Mouse (Mus musculus) forebrain, embryonic 12.5 days (tissue): Measurements from ENCODE around the gene Ift88. TPM values are rescaled to one million over a fixed set of nuclear protein-coding genes. Genes with fewer than 3 reads are reported as not detected.

Experiments
- ATAC-seq: fragments of 200-750 bp; cut with Nextera tagmentation; 2 replicates; pipeline ENCODE4 v1.8.0; 2017; ENCODE audit warnings: moderate TSS enrichment; ENCODE audit not compliant: low FRiP score
- H3K27ac ChIP-seq: fragments of 300-500 bp; sonication (generic); 2 replicates; pipeline ENCODE4 v1.5.1; 2016; ENCODE audit warnings: mild to moderate bottlenecking
- H3K27me3 ChIP-seq: fragments of 300-500 bp; sonication (generic); 2 replicates; pipeline ENCODE4 v1.6.1; 2016; ENCODE audit warnings: mild to moderate bottlenecking
- H3K36me3 ChIP-seq: fragments of 300-500 bp; sonication (generic); replicated peaks from 2 replicates; pipeline ENCODE4 v1.6.1; 2016; ENCODE audit warnings: mild to moderate bottlenecking
- H3K4me1 ChIP-seq: fragments of 300-500 bp; sonication (generic); 2 replicates; pipeline ENCODE4 v1.6.1; 2016
- H3K4me2 ChIP-seq: fragments of 300-500 bp; sonication (generic); 2 replicates; pipeline ENCODE4 v1.6.1; 2016; ENCODE audit warnings: mild to moderate bottlenecking, moderate library complexity
- H3K4me3 ChIP-seq: fragments of 300-500 bp; sonication (generic); replicated peaks from 2 replicates; pipeline ENCODE4 v1.5.1; 2016; ENCODE audit warnings: mild to moderate bottlenecking
- H3K9ac ChIP-seq: fragments of 300-500 bp; sonication (generic); 2 replicates; pipeline ENCODE4 v1.6.1; 2016; ENCODE audit warnings: mild to moderate bottlenecking
- H3K9me3 ChIP-seq: fragments of 300-500 bp; sonication (generic); 2 replicates; pipeline ENCODE4 v1.6.1; 2016
- WGBS: fragments of 180-500 bp; shearing (Covaris S2); methylation state at CpG from one replicate; pipeline ENCODE4 v1.1.7; 2016; 5-methylcytosine and 5-hydroxymethylcytosine counted together
- polyA plus RNA-seq: library from polyadenylated mRNA; unstranded; fragments of >200 nt; fragmentation: Nextera tagmentation; extraction: Ambion mirVana; gene quantifications from 2 replicates; pipeline ENCODE4 v1.2.1, GENCODE M21; 2016

The Ift88 gene
- polyA plus RNA-seq, 1 experiment from 2014 or later = 16.4 TPM

DNA sequence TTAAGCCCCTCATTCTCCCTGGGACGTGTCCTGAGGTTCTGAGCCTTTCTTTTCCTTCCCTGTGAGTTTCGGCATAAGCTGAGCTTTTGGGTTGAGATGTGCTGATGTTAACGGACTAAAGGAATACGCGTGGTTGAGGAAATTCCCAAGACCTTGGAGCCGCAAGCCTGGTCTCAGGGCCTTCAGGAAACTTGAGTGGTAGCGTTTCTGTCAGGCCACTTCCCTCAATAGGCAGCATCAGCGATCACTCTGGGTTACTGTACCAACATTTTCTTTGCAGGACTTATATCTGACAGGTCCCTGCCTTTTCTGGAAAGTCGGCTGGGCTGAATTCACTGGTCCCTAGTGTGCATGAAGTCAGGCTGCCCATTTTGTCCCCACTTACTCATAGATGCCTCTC, 113.0 kb downstream of the Ift88 start:
- H3K9me3 ChIP-seq = no peaks in the 10 kb centered on the region
- H3K36me3 ChIP-seq = no peaks in the 10 kb centered on the region
- peaks cover 57% of the 10 kb centered on the region for H3K27me3 ChIP-seq
- H3K27ac ChIP-seq = no peak overlapping the region
- H3K4me1 ChIP-seq = peaks cover 31% of the 10 kb centered on the region
- 0 out of 2 replicates have a peak overlapping the region, but pooled peaks have one; percentile 19 for H3K4me2 ChIP-seq
- ATAC-seq = no peak
- WGBS = 31% methylated on average over 9 of the region's 9 CpGs
- H3K4me3 ChIP-seq = no peak overlapping the region
- no peak overlapping the region for H3K9ac ChIP-seq

DNA sequence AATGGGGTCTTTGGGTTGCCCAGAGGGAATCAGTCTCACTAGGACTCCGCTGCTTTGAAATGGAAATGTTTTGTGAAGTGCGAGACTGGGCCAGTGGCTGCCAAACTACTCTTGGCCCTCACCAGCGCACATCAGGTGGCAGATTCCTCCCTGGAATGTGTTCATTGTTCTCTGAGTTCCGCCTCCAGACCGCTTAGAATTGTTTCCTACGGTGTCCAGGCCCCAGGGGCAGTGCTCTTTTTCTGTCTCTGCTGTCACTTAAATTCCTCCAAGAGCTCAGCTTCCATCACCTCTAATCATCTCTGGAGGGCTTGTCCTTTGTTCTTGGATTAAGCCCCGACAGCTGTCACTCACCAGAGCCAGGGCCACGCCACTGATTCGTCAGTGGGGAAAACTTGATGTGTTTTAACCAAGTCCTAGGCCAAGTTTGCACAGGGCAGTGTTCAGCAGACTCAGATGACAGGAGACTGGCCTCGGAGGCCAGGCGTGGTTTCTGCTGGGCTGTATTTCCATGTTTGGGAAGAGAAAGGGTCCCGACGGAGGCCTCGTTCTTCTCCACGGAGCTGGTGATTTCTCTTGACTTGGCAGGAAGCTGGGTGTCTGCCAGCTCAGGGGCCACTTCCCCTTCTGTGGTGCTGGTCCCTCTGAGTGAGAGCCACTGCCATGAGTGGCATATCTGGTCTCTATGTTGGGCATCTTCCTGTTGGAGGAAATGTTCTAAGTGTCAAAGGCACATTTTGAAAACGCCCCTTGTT, 113.6 kb downstream of the Ift88 start:
- no peak for ATAC-seq
- H3K27me3 ChIP-seq = peaks cover 61% of the 10 kb centered on the region
- peaks cover 34% of the 10 kb centered on the region for H3K4me1 ChIP-seq
- peak overlapping the region; percentile 19; the same call in 1 of the 2 replicates for H3K4me2 ChIP-seq
- no peaks in the 10 kb centered on the region for H3K9me3 ChIP-seq
- H3K4me3 ChIP-seq = no peak overlapping the region
- H3K27ac ChIP-seq = no peak overlapping the region
- no peak overlapping the region for H3K9ac ChIP-seq
- H3K36me3 ChIP-seq = no peaks in the 10 kb centered on the region
- 5% methylated on average over 16 of the region's 16 CpGs for WGBS

DNA sequence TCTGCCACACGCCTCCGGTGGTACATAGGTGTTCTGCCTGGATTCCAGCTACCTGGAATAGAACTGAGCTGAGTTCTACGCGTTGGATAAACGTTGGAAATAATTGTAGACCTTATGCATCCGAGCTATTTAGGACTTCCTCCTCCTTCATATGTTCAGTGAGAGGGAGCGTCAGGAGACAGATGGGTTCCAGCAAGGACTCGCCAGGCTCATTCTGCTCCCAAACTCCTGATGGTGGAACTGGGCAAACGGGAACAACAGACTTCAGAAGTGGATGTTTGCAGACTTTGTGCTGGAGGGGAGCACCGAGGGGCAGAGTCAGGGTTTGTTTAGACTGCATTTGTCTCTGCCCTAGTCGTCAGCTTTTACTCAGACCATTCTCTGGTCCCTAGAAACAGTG, 116.8 kb downstream of the Ift88 start:
- Histone ChIP-seq H3K4me3 (no peak overlapping the region), H3K4me2 (no peak overlapping the region), H3K36me3 (no peaks in the 10 kb centered on the region), H3K4me1 (peaks cover 19% of the 10 kb centered on the region), H3K27ac (no peak overlapping the region), H3K9me3 (no peaks in the 10 kb centered on the region), H3K9ac (no peak overlapping the region), H3K27me3 (peaks cover 37% of the 10 kb centered on the region)
- WGBS = 87% methylated on average over 11 of the region's 11 CpGs
- ATAC-seq = no peak

DNA sequence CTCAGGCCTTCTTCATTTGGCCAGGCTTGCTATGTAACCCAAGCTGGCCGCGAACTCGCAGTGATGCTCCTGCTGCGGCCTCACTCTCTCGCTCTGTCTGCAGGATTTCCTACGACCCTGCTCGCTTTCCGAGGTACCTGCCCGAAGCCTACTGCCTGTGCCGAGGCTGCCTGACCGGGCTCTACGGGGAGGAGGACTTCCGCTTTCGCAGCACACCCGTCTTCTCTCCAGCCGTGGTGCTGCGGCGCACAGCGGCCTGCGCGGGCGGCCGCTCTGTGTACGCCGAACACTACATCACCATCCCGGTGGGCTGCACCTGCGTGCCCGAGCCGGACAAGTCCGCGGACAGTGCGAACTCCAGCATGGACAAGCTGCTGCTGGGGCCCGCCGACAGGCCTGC, 118.4 kb downstream of the Ift88 start:
- H3K4me3 ChIP-seq = peak overlapping the region; percentile 14

DNA sequence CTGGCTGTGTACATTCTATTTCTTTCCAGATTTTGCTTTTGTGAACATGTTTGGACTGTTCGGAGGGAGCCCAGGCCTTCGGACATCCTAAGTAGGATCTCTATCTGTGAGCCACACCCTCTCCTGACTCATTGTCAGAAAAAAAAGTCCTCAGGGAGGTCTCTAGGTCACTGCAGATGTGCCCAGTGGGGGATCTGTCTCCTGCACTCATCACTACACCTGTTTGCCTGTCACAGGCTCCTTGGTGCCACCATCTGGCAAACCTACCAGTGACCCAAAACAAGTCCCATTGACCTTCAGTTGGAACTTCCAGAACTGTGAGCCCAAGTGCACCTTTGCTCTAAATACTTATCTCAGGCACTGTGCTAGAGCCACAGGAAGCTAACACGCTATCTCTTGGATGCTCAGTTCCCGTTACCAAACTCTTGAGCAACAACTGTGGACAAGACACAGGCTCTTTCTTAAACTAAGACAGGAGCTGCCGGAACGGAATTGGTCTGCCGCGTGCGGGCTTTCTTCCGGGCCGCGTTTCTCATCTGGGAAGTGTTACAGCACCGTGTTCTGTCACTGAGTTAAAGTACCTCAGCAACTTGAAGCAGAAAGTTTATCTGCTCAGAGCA, 119.7 kb downstream of the Ift88 start:
- Histone ChIP-seq H3K9me3 (no peaks in the 10 kb centered on the region), H3K27ac (no peak overlapping the region), H3K27me3 (peaks cover 19% of the 10 kb centered on the region), H3K4me3 (no peak overlapping the region), H3K36me3 (no peaks in the 10 kb centered on the region), H3K9ac (no peak overlapping the region), H3K4me2 (no peak overlapping the region), H3K4me1 (0 out of 2 replicates have a peak, but pooled peaks cover 4% of the 10 kb centered on the region)
- ATAC-seq = no peak
- WGBS = 91% methylated on average over 13 of the region's 13 CpGs

More for the DNA sequence above, 118.4 kb downstream of the Ift88 start:
- Histone ChIP-seq H3K4me1 (peaks cover 13% of the 10 kb centered on the region), H3K9me3 (no peaks in the 10 kb centered on the region), H3K9ac (peak overlapping the region; percentile 33), H3K27me3 (peaks cover 25% of the 10 kb centered on the region), H3K27ac (no peak overlapping the region), H3K36me3 (no peaks in the 10 kb centered on the region), H3K4me2 (peak overlapping the region; percentile 39)
- WGBS = 30% methylated on average over 34 of the region's 34 CpGs
- no peak for ATAC-seq

DNA sequence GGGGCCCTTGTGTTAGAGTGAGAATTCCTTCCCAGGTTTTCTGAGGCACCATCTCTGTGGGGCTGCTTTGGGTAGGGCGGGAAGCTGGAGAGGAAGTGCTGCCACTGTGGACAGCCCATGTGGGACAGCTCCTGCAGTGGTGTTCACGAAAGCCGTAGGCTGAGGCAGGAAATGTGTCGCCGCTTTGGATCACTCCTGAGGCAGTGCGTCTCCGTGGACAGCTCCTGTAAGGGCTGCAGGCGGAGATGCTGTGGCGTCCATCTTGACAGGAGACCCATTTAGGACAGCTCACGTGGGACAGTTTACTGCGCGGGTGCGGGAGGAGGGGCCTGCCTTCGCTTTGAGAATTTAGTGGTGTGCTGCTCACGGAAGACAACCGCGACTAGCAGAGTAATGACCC, 121.7 kb downstream of the Ift88 start:
- H3K9me3 ChIP-seq = no peaks in the 10 kb centered on the region
- ATAC-seq = no peak

DNA sequence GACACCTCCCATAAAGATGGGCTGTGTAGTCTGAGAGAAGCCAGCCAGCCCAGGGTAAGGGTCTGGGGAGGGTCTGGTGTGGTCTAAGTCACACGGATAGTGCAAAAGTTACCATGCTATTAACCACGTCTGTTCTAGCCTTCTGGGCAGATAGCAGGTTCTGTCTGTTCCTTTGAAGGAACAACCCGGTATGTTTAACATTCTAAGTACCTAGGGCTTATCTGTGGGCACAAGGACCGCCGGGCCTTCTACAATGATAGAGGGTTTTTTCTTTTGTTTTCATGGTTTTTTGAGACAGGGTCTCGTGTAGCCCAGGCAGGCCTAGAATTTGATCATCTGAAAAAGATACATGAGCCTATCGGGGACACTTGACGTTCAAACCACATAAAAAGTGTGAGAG, 122.3 kb downstream of the Ift88 start:
- H3K9me3 ChIP-seq = no peaks in the 10 kb centered on the region
- H3K27ac ChIP-seq = no peak overlapping the region
- H3K27me3 ChIP-seq = peaks cover 14% of the 10 kb centered on the region
- WGBS = 88% methylated on average over 8 of the region's 8 CpGs
- H3K9ac ChIP-seq = no peak overlapping the region
- no peak overlapping the region for H3K4me3 ChIP-seq
- no peak overlapping the region for H3K4me2 ChIP-seq
- 0 out of 2 replicates have a peak, but pooled peaks cover 4% of the 10 kb centered on the region for H3K4me1 ChIP-seq
- peaks cover 16% of the 10 kb centered on the region; the same call in 1 of the 2 replicates for H3K36me3 ChIP-seq
- ATAC-seq = no peak

More for the DNA sequence above, 121.7 kb downstream of the Ift88 start:
- Histone ChIP-seq H3K4me2 (no peak overlapping the region), H3K36me3 (peaks cover 16% of the 10 kb centered on the region; the same call in 1 of the 2 replicates), H3K27ac (no peak overlapping the region), H3K4me1 (0 out of 2 replicates have a peak, but pooled peaks cover 4% of the 10 kb centered on the region), H3K9ac (no peak overlapping the region), H3K27me3 (peaks cover 17% of the 10 kb centered on the region), H3K4me3 (no peak overlapping the region)
- WGBS = 85% methylated on average over 17 of the region's 17 CpGs

DNA sequence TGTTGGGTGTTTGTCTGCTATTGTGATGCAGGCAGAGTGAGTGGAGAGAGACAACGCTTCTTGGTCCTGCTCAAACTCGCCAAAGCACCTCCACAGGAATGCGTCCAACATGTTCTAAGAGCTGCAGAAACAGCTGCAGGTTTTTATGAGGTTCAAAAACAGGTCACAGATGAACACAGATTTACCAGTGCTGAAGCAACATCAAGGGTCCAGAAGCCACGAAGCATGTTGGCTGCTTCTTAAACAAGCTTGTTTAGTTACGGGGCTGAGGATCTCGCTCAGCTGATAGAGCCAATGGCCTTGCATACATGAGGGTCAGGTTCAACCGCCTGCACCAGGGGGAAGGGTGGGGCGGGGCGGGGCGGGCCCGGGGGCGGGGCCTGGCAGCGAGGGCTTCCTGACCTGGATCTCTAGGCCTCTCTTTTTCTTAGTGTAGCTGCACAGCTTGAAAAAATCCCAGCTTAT, 122.7 kb downstream of the Ift88 start:
- Histone ChIP-seq H3K4me3 (no peak overlapping the region), H3K9ac (no peak overlapping the region), H3K9me3 (no peaks in the 10 kb centered on the region), H3K27me3 (peaks cover 9% of the 10 kb centered on the region), H3K4me1 (0 out of 2 replicates have a peak, but pooled peaks cover 4% of the 10 kb centered on the region), H3K27ac (no peak overlapping the region), H3K36me3 (peaks cover 16% of the 10 kb centered on the region; the same call in 1 of the 2 replicates), H3K4me2 (no peak overlapping the region)
- no peak for ATAC-seq
- 32% methylated on average over 13 of the region's 13 CpGs for WGBS

DNA sequence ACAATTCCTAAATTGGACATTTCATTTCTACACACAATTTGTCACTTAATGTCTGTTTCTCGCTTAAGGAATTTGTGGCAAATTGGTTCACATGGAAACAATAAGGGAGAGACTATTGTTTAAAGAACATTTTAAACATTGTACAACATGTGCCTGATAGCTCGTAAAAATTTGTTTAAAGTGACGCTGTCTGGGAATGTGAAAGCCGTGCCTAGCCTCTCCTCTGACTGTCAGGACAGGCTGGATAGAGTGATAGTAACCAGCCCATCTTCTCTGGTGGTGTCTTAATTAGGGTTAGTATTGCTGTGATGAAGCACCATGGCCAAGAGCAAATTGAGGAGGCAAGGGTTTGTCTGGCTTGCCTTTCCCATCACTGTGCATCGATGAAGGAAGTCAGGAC, 123.2 kb downstream of the Ift88 start:
- H3K9me3 ChIP-seq = no peaks in the 10 kb centered on the region
- H3K27me3 ChIP-seq = peaks cover 5% of the 10 kb centered on the region
- H3K9ac ChIP-seq = no peak overlapping the region
- 0 out of 2 replicates have a peak, but pooled peaks cover 4% of the 10 kb centered on the region for H3K4me1 ChIP-seq
- ATAC-seq = no peak
- H3K27ac ChIP-seq = no peak overlapping the region
- no peak overlapping the region for H3K4me3 ChIP-seq
- 89% methylated on average over 5 of the region's 5 CpGs for WGBS
- H3K36me3 ChIP-seq = peaks cover 16% of the 10 kb centered on the region; the same call in 1 of the 2 replicates
- no peak overlapping the region for H3K4me2 ChIP-seq

DNA sequence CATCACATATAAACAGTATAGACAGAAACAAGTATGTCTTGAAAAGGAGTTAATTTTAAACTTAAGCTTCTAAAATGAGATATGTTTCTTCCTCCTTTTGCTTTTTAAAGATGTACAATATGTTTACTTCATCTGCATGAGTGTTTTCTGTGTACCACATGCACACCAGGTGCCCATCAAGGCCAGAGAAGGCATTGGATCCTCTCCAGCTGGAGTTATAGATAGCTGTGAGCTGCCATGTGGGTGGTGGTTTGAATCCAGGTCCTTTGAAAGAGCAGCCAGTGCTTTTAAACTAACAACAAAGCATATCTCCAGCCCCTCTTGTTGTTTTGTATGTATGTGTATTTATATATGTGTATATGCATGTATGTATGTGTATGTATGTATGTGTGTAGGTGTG, 129.1 kb downstream of the Ift88 start:
- Histone ChIP-seq H3K27ac (no peak overlapping the region), H3K9ac (no peak overlapping the region), H3K4me1 (no peaks in the 10 kb centered on the region), H3K36me3 (peaks cover 20% of the 10 kb centered on the region; the same call in 1 of the 2 replicates), H3K4me3 (no peak overlapping the region), H3K27me3 (no peaks in the 10 kb centered on the region), H3K4me2 (no peak overlapping the region), H3K9me3 (no peaks in the 10 kb centered on the region)
- no peak for ATAC-seq

DNA sequence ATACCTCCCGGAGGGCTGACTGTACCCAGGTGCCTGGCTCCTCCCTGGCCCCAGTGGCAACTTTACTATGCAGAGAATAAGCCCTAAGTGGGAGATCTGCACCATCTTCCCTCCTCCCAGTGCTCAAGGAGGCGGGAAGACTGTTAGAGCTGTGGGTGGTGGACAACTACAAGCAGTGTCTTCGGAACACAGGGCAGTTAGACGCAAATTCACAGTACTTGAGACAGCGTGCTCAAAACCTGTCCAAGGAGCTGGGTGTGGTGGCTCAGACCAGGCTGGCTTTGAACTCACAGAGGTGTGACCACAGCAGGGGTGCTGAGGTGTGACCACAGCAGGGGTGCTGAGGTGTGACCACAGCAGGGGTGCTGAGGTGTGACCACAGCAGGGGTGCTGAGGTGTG, 130.6 kb downstream of the Ift88 start:
- WGBS = 93% methylated on average over 5 of the region's 5 CpGs
- no peaks in the 10 kb centered on the region for H3K9me3 ChIP-seq
- no peak for ATAC-seq

DNA sequence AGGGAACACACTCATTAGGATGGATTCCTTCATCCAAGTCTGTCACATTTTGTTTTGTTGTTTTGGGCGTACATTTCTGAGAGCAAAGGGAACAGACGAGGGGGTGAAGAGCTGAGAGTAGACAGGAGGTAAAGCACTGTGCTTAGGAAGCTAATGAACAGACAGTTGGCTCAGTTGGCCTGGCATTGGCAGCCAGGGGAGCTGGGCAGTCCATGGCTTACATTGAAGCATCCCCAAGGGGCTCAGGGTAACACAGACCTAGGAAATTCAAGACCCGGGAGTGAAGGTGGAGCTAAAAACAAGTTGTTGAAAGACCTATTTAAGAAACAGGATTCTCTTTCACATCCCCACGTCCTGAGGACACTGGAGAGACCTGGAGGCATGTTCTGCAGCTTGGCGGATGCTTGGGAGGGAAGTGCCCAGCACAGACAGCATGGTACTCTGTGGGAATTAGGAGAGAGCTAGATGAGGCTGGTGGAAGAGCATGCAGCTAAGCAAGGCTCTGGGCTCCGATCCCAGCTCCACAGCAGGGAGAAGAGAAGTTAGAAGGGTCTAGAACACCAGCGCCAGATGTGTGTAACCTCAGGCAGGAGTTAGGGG, 131.7 kb downstream of the Ift88 start:
- H3K36me3 ChIP-seq = 0 out of 2 replicates have a peak, but pooled peaks cover 4% of the 10 kb centered on the region
- no peak overlapping the region for H3K27ac ChIP-seq
- no peak overlapping the region for H3K4me2 ChIP-seq
- ATAC-seq = no peak
- WGBS = 86% methylated on average over 7 of the region's 7 CpGs
- H3K4me1 ChIP-seq = no peaks in the 10 kb centered on the region; the same call in 1 of the 2 replicates
- H3K4me3 ChIP-seq = no peak overlapping the region
- H3K9me3 ChIP-seq = no peaks in the 10 kb centered on the region
- no peaks in the 10 kb centered on the region for H3K27me3 ChIP-seq
- H3K9ac ChIP-seq = no peak overlapping the region

More for the DNA sequence above, 130.6 kb downstream of the Ift88 start:
- Histone ChIP-seq H3K4me3 (no peak overlapping the region), H3K4me1 (no peaks in the 10 kb centered on the region), H3K27me3 (no peaks in the 10 kb centered on the region), H3K4me2 (no peak overlapping the region), H3K9ac (no peak overlapping the region), H3K27ac (no peak overlapping the region), H3K36me3 (peaks cover 15% of the 10 kb centered on the region; the same call in 1 of the 2 replicates)
